20 mouse cellular contexts compared by ENCODE assay signal in genomic region chr5:8129750-8130149, GRCm38 (mm10).
"Had no signal": no experiment of that assay in that cellular context is flagged by ENCODE, and none has a peak within 500 bp of the region (broad histone marks: within the 10 kb centered on the region; RNA-seq: fewer than 3 reads in every experiment).

No protein-coding gene starts in this region.

- H3K27me3 ChIP-seq: megakaryocyte, embryonic 14.5 days; midbrain, embryonic 13.5 days; midbrain, embryonic 15.5 days; neural tube, embryonic 12.5 days; stomach, embryonic 15.5 days had no signal

- DNase-seq: lung, adult 18-20 months; lung, embryonic 14.5 days; lung, postnatal 14 days; lung, postnatal 36 days; retina, postnatal 1 day; right cerebral cortex, adult 18-20 months; right cerebral cortex, postnatal 25 days; right cerebral cortex, postnatal 4 days; spleen, adult 18-20 months; thymus, adult 2 months; thymus, postnatal 25 days; thymus, postnatal 4 days had no signal

- H3K27ac ChIP-seq: macrophage; midbrain, embryonic 13.5 days; midbrain, embryonic 15.5 days; neural tube, embryonic 12.5 days; stomach, embryonic 15.5 days; stomach, postnatal 0 days had no signal

- H3K9ac ChIP-seq: lung, embryonic 14.5 days; midbrain, embryonic 13.5 days; midbrain, embryonic 15.5 days; neural tube, embryonic 12.5 days; stomach, embryonic 15.5 days had no signal

- H3K36me3 ChIP-seq: neural tube, embryonic 12.5 days; stomach, embryonic 15.5 days had no signal

- H3K9me3 ChIP-seq: midbrain, embryonic 15.5 days; neural tube, embryonic 12.5 days; stomach, embryonic 15.5 days had no signal

- ATAC-seq: midbrain, embryonic 13.5 days; midbrain, embryonic 15.5 days had no signal

- H3K4me3 ChIP-seq: megakaryocyte, embryonic 14.5 days; midbrain, embryonic 13.5 days; midbrain, embryonic 15.5 days; neural tube, embryonic 12.5 days; stomach, embryonic 15.5 days had no signal

- H3K4me2 ChIP-seq: lung, embryonic 14.5 days; midbrain, embryonic 11.5 days; midbrain, embryonic 13.5 days; midbrain, embryonic 15.5 days; neural tube, embryonic 12.5 days; stomach, embryonic 15.5 days had no signal

- H3K4me1 ChIP-seq: megakaryocyte, embryonic 14.5 days; midbrain, embryonic 13.5 days; midbrain, embryonic 15.5 days; neural tube, embryonic 12.5 days; stomach, embryonic 15.5 days had no signal
